Mouse (Mus musculus): ENCODE measurements around the gene Mipep. TPM values are rescaled to one million over a fixed set of nuclear protein-coding genes. Genes with fewer than 3 reads are reported as not detected.

Mipep gene
- total RNA-seq, 2 experiments from 2014 or later: 25.9 TPM

DNA sequence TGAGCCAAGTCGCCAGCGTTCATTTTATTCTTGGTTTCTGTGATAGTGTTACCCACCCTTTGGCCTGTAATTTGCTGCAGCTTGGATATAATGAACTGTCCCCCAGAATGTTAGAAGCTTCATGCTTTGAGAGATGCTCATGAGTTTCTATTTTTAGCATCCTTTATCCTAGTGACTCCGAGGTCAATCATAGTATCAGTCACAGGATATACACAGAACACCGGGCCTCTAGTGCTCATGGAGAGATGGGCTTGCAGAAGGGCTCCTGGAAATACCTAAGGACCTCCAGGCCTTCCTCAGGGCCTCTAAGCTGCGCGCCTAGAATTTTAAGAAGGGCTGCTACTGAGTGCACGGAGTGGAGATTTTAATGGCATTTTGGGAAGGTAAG lies 72.5 kb downstream of the Mipep start:
- DNase-seq (ENCODE audit: low spot score in 2 of 2): no peak

DNA sequence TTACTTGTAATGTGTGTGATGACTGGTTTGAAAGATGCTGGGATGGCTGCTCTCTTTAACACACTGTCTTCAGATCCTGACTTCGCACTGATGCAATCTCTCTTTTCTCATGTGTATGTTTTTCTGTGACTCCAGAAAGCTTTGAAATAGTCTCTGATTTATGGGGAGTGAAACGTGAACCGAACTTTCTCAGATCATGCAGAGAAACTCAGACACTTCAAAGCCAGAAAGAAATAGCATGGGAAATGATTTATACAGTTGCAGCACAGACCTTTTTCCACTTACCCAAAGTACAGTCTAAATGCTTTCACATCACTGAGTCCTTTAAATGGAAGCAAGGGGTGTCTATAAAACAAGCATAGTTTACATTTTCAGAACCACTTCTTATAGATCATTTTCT lies 79.0 kb downstream of the Mipep start:
- no peak for DNase-seq (ENCODE audit: low spot score in 2 of 2)

DNA sequence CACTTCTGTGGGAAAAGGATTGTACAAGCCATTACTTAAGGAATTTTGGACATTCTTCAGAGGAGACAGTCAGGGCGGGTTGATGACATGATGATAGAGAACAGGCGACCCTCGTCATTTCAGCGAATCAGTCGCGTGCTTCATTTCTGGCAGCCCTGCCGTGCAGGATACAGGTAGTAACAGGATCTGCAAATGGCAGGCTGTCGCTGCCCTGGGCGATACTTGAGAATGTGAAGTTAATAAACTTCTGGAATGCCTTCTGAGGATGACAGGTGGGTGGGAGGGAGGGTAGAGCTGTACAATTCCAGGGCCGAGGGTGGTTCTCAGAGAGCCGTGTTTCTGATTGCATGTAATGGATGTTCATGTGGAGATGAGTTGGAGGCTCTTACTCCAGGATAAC lies 82.0 kb downstream of the Mipep start:
- no peak for DNase-seq (ENCODE audit: low spot score in 2 of 2)

DNA sequence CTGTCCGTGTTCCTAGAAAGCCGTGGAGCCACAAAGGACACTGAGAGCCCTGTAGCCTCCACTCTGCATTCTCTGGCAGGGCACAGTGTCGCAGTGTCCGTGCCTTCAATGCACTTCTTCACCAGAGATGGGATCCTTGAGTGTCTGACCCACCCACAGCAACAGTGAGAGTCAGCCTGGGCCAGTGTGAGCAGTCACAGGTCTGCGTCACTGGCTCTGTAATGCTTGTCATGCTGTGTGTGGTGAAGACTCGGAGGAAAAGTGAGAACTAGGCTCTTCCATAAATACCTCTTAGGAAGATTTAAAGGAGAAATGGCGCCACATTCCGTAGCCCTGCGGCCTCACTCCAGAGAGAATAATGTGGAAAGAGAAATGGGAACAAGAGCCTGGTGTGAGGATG lies 84.0 kb downstream of the Mipep start:
- no peak for DNase-seq (ENCODE audit: low spot score in 2 of 2)

DNA sequence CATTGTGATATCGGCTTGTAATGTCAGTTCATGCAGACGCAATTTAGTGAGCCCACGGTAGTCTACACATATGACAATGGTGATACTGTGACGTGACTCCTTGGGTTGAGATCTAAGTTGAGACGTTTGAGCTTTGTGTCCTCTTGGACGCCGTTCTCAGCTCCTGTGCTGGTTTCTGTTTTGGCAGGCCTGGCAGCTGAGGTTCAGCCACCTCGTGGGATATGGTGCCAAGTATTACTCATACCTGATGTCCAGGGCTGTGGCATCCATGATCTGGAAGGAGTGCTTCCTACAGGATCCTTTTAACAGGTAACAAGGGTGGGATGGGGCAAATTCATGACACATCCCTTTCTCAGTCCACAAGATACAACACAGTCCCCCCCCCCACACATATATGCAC lies 87.5 kb downstream of the Mipep start:
- DNase-seq (ENCODE audit: low spot score in 2 of 2): no peak

DNA sequence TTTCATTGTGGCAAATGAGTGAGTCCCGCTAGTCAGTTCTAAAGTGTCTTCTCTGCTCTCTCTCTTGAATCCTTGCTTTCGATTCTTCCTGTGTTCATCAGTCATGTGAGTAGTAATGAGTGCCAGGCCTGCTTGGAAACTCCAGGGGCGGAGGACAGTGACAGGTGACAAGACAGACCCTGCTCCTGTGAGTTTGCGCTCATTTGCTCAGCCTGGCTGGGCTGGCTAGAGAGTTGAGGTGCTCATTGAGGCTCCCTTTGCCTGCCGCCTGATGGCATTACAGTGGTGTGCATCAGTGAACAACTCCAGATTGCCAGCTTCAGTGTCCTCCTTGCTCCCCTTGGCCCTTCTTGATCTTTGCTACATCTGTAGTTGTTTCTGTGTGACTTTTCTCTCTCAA lies 97.7 kb downstream of the Mipep start:
- no peak for DNase-seq (ENCODE audit: low spot score in 2 of 2)

DNA sequence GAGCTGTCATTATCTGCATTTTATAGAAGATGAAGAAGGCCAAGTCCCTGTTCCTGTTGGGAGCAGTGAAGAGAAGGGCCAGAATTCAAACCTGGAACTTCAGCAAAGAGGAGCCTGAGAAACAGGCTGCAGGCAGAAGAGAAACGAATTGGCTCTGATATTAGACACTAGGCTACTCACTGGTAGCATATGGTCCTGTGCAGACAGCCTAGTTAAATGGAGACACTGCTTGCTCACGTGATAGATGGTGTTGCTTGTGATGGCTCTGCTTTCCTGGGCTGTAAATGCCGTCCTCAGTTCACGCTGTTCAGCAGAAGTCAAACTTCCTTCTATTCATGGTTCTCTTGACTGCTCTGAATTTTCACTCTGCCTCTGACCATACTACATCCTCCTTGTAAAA lies 98.3 kb downstream of the Mipep start:
- DNase-seq (ENCODE audit: low spot score in 2 of 2): no peak

DNA sequence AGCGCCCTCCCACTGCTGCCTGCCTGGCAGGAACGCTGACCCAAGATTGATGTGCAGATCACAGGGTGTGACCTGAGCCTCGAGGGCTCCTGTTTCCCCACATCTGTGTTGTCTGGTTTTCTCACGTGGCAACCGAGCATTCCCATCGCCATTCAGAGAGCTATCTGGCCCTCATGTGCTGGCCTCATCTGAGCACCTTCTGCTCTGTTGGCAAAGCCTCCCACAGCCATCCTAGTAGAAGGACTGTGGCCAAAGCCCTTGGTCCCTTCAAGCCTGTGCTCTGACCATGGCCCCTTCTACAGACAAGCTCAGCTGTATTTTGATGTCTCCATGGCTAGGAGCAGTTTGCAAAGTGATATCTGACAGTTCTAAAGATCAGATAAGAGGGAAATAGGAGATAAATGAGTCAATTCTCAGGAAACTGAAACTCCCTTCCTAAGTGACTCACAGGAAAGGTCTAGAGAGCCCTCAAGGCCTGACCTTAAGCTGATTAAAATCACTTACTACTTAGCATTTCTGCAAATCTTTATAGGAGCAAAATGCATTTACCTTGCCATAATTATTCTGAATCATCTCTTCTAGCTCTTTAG lies 101.1 kb downstream of the Mipep start:
- DNase-seq (ENCODE audit: low spot score in 2 of 2): no peak

DNA sequence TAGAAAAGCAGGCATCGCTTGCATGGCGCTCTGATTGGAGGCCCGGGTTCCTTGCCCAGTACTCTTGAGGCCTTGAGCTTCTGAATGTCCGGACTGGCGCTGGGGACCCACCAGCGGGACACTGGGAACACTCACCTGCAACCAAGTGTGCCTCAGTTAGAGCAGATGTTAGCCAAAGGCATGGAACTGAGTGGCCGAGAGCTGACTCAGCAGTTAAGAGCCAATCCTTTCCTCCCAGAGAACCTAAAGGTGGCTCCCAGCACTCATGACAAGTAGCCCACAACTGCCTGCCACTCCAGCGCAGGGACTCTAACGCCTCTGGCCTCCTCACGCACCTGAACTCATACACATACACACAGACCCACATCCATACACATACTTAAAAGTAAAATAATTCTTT lies 109.5 kb downstream of the Mipep start:
- DNase-seq (ENCODE audit: low spot score in 2 of 2): no peak

DNA sequence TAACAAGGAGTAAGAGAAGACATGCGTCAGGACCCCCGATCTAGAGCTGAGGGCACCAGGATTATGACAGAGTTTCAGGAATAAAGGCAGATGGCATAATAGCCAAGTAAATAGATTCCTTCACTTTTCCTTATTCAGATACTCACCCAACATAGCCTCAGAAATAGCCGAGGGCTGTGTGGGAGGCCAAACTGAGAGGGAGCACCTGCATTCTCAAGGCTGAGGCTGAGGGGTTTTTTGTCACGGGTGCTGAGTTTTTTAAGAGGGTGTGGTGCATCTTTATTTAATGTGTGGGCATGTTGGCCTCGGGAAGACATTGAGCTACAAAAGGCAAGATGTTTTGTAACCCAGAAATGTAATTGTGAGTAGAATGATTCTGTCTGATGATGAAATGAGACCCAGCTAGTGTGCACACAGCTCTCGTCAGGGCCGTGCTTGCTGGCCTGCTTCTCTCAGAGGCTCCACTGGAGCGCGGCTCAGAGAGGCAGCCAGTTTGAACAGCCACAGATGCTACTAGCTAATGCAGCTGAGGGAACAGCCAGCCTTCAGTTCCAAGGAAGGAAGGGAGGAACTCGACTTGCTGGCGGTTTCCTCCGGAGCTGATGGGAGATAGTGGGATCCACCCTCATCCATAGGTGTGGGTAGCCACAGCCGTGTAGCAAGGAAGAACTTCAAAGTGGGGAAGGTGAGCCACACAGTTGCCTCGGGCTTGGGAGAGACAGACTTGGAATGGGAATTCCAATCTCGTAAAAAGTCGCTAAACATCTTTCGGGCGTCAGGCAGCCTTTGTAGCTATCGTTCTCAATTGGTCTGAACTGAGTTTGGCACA lies 111.0 kb downstream of the Mipep start:
- DNase-seq (ENCODE audit: low spot score in 2 of 2): peak; percentile 28 to 45

DNA sequence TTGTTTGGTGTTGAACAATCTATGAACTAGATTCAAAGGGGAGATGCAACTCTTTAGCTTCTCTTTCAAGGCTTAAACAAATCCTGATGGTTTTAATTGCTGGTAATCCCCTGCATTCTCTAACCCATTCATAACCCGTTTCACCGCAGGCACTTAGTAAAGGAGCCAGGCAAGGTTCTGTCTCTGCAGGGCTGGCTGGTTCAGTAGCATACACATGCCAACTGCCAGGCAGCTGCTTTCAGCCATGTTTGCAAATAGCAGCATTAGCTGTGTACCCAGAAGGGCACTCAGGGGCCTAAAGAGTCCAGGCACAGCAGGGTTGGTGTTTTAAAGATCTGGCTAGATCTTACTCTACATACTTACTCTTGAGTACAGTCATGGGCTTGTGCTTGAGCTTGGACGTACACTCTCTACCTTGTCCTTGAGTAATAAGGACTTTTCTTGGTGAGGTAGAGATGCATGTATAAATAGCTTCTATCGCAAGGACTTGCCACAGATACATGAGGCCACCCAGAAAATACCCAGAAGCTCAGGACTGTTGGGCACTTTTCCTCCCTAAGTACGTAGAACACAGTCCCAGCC lies 113.8 kb downstream of the Mipep start:
- DNase-seq (ENCODE audit: low spot score in 2 of 2): no peak

DNA sequence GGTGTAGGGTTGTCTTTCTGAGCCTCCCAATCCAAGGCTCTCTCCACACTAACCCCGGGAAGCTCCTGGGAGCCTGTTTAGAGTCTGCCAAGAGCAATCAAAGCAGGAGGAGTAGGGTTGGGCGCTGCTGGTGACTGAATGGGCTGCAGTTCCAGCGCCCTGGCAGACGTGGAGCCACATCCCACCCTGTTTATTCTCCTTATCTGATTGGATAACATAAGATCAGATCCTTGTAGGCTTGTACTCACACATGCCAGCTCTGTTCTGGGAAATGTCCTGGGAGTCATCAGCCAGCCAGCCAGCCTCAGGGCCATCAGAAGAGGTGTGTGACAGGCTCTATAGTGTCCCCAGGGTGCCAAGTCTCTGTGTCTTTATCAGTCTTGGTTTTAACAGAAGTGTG lies 120.1 kb downstream of the Mipep start:
- DNase-seq (ENCODE audit: low spot score in 2 of 2): no peak

DNA sequence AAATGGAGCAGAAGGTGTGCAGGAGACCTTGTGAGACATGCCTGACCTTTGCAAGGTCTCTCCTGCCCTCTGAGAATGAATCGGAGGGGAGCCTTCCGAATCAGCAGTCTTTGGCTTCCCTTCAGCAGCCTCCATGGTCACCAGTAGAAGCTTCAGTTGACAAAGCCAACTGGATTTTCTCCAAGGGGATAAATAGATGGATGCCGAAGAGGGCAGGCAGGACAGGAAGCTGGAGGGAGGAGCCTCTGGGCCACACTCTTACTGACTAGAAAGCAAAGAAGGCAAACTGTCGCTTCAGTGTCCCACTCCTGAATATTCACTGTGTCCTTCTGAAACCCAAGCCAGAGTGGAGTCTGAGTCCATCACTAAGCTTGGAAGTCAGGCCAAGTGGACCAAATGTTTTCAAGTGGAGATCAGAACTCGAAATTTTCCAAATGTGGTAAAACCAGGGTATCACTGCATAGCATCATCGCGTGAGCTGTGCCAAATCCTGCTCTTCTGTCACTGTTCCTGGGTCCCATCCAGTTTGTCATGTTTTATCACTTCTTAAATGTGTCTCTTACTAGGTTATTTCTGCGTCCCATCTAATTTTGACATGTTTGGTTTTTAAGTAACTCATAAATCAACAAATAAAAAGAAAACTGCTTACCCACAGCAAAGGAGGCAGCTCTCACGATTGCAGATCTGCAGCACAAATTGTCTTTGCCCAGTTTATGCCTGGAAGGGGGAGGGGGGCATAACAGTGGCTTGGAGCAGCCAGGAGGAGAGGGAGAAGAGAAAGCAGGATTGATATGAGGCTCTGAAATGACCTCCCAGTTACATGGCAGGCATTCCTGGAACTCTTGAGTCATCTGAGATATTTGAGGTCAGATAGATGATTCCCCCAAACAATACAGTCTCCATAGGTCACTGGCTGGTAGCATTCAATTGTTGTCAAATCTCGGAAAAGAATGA lies 122.3 kb downstream of the Mipep start:
- no peak for DNase-seq (ENCODE audit: low spot score in 2 of 2)

DNA sequence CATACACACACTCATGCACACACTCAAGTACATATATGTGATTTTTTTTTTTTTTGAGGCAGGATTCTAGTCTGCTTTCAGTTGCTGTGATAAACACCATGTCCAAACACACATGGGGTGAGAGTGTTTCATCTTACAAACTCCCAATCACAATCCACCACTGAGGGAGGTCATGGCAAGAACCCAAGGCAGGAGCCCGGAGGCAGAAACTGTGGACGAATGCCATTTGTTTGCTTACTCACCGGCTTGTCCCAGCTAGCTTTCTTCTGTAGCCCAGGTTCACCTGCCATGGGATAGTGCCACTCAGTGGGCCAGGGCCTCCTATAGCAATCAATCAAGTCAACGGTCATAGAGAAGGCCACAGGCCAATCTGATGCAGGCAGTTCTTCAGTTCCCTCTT lies 125.0 kb downstream of the Mipep start:
- DNase-seq (ENCODE audit: low spot score in 2 of 2): no peak

DNA sequence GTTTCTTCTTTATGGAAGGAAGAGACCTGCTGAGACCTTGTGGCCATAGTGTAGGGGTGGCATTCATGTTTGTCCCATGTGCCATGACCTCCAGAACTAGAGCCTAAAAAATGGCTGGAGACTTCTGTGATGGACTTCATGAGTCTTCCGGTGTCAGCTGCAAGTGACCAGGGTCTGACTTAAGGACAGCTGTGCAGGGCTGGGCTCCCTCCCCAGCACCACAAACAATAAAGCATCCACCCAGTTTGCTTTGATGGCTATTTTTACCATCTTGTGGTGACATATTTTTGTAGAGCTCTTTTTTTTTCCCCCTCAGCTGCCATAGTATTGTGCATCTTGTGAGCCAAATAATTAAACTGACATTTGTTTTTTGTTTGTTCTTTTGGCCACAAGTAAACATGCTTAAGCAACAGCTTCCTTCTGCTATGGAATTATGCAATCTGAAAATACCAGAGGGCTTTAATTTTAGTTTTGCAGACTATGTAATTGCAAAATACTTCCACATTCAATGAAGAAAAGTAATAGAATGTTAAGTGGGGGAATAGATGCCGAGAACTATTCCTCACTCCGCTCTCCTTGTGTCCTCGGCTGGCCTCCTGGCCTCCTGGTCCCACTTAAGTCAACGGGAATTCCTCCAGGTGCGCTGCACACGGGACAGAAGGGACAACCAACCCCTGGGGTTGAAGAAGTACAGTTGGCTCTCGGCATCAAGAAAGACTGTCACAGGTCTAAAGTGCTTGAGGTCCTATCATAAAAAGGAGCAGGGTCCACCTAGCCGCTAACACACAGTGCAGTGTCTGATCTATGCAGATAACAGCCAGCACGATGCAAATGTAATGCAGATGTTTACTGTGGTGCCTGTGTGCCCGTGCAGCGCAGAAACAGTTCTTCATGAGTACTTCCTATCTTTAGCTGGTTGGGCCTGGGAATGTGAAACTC lies 126.4 kb downstream of the Mipep start:
- DNase-seq (ENCODE audit: low spot score in 2 of 2): no peak

DNA sequence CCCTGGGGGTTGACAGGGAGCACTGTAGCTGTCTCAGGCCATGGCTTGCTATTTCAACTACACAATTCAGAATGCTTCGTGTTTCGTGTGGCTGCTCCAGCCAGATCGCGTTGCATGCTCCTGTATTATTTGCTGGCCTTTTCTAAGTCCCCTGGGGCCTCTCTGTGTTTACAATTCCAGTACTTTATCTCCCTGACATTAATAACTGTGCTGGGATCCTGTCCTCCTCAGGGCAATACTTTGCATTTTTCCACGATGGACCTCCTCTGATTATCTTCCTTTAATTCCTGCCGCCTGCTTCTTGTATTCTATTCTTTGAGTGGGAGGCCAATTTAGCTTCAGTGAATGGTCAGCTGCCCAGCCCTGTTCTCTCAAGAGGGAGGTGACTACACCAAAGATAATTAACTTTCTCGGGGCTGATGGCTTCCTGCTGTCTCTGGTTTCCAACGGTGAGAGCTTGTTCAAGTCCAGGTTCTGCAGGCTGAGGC lies 128.7 kb downstream of the Mipep start:
- no peak for DNase-seq (ENCODE audit: low spot score in 2 of 2)

DNA sequence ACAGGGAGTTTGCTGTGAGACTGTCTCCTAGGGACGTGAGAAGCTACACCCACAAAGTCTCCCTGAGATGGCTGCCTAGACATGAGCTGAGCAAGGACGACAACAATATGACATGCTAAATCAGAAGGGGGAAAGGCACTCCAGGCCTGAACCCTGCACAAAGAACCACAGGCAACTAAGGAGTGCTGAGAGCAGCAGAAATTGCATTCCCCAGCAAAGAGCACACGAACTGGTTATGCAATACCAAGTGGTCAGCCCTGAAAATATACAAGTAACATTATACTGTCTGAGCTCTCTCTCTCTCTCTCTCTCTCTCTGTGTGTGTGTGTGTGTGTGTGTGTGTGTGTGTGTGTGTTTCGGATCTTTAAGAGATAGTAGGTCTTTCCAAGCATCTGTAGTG lies 132.3 kb downstream of the Mipep start:
- no peak for DNase-seq (ENCODE audit: low spot score in 2 of 2)

DNA sequence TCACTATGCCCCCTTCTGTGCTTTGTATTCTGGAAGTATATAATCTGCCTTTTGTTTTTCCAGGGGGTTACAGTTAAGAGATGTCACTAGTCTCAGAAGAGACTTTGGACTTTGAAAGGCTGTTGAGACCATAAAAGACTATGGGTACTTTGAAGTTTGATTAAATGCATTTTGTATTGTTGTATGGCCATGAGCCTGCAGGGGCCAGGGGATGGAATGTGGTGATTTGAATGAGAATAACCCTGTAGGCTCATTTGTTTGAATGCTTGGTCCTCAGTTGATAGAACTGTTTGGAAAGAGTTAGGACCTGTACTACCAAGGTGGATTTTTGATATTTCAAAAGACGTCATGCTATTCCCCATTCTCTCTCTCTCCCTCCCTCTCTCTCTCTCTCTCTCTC lies 141.6 kb downstream of the Mipep start:
- no peak for DNase-seq (ENCODE audit: low spot score in 2 of 2)

DNA sequence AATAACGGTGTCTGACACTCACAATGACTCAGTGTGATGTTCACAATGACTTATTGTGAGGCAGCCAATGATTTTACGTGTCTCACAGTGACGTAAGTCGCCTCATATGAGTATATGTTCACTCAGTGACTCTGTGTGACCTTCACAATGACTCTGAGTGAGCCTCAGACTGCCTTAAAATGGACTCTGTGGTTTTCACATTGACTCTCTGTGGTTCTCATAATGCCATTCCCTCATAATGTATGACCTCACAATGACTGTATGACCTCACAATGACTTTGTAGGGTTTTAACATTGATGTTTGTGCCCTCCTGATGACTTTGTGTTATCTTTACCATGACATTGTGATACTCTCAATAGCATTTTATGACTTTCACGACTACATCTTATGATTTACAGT lies 151.3 kb downstream of the Mipep start:
- DNase-seq (ENCODE audit: low spot score in 2 of 2): no peak

DNA sequence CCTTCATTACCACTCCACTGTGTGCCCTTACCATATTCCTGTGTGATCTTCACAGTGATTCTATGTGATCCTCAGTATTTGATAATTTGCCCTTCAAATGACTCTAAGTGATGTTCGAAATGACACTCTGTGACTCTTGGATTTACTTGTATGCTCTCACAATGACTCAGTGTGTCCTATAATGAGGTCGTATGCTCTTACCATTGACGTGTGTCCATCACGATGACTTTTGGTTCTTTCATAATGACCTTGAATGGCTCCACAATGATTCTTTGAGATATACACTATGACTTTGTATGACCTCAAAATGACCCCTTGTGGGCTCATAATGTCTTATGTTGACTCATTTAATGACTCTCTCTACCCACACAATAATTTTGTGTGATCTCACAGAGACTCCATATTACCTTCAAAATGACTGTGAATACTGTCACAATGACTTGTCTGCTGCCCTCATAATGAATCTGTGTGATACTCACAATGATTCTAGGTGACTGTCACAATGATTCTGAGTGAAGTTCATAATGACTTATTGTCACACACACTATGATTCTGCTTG lies 153.2 kb downstream of the Mipep start:
- DNase-seq (ENCODE audit: low spot score in 2 of 2): no peak
